Mouse (Mus musculus) cerebral cortex, adult 2 months (tissue): ENCODE results near the gene Anks4b.

Experiments used
- WGBS: fragments of 180-500 bp; shearing (Covaris S2); methylation state at CpG from one replicate; pipeline ENCODE4 v1.1.7; 2018; 5-methylcytosine and 5-hydroxymethylcytosine counted together

Anks4b gene

GRCm38 (mm10) chr7:120173603-120174244 lies at the start of gene Anks4b:
Gene Anks4b (plus strand): TSS chr7:120173858.
- WGBS, result 82% methylated on average over 10 of the region's 10 CpGs

DNA sequence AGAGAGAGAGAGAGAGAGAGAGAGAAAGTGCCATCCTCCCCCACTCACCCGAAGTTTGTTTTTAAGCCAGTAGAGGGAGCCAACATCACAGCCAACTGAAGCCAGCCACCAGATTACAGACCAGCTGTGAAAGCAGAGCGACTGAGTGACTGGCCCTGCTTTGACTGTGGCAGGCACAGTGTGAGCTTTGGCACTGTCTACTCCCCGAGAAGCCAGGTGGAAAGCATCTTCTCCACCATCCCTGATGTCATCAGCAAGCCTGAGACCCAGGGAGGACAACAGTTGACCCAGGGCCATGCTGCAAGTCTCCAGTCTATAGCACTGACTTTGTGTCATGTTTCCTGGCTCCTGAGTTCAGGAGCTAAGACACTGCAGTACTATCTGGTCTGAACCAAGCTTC lies 48.8 kb upstream of the Anks4b start:
- WGBS, result 5% methylated on average over 3 of the region's 3 CpGs

DNA sequence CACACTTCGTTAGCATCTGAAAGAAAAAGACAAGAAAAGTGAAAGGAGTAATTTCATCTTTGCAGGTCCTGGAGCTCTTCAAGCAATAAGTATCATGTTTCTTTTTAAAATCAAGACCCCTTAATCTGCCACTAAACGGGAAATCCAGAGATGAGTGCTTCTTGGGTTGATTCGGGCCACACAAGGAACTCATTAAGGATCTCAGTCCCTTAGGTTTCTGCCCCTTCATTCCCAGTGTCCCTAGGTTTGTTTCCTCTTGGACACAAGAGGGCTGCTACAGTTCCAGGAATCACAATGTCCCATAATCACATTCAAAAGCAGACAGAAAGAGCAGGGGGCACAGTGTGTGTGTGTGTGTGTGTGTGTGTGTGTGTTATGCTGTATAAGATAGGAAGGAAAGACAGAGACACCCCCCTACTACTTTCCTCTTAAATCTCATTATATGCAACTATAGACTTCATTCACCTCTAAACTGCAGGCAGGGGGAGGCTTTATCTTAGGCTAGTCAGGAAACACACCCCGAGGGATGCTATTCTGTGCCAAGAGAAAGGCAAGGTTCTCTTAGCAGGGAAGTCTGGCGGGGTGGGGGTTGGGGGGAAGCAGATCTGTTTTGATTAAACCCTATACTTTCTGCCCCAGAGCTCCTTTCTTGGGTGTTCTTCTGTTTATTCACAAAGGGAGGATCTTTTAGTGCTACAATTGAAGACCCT lies 46.5 kb upstream of the Anks4b start:
- WGBS, result 58% methylated on average over 5 of the region's 5 CpGs

- WGBS, result 80% methylated on average over 4 of the region's 4 CpGs
These were observed 46.0 kb upstream of the Anks4b start for GRCm38 (mm10) chr7:120127686-120128059.

DNA sequence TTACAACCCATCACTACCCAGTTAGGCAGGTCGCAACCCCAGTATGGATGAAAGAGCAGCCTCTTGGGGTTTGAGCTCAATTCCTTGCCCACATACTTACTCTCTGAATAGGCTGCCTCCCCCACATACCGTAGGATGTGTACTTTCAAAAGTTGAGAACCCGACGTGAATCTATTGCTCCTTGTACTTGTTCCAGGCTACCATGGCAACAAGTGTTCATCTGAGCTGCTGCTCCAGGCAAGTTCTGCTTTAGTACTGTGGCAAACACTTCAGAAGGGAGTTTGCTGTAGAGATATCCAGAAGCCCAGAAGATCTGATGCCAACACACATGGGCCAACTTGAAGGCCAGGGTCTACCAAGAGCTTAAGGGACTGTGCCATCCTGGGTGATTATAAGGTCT lies 44.7 kb upstream of the Anks4b start:
- WGBS, result 41% methylated on average over 4 of the region's 4 CpGs

DNA sequence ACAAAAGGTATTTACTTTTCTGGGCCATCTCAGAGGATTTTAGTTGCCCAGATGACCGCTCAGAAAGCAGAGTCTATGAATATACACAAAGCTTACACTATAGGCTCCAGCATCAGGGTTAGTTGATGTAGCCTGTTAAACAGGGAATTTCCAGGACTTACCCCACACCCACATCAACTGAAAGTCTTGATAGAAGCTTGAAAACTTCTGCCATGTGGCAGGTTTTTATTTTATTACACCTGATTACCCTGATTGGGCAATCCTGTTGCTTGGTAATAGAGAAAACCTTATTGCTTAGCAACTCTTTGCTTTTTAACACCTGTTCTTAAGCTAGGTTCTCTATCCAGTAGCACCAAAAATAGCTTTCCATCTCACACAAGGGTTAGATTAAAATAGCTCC lies 30.9 kb upstream of the Anks4b start:
- WGBS, result 88% methylated on average over 1 of the region's 1 CpGs

DNA sequence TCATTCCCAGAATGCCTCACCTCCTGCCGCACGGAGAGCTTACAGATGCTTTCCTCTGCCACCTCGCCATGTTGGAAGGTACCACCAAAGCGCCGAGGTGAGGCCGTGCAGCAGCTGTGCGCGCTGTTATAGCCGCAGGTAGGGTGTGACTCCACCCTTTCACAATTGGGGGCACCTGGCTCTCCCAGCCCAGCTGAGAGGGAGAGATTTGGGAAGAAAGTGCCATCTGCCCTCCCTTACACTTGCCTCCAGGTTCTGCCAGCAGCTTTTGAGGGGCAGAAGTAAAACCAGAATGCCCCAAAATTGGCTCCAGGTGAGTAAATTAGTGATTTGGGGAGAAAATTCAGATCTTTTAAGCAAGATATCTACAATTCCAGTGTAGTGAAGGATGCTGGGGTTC lies 28.5 kb upstream of the Anks4b start, which contains the start of gene Zp2:
TSS of gene Zp2 (minus strand) at position 101 of the 400 bp plus-strand sequence.
- WGBS, result 76% methylated on average over 9 of the region's 9 CpGs

- WGBS, result 65% methylated on average over 3 of the region's 3 CpGs
These were observed 23.4 kb upstream of the Anks4b start for GRCm38 (mm10) chr7:120150257-120150656.

GRCm38 (mm10) chr7:120150898-120151297 lies 22.8 kb upstream of the Anks4b start:
- WGBS, result 70% methylated on average over 2 of the region's 2 CpGs

- WGBS, result 14% methylated on average over 2 of the region's 2 CpGs
These were observed 16.7 kb upstream of the Anks4b start for GRCm38 (mm10) chr7:120156841-120157409.

DNA sequence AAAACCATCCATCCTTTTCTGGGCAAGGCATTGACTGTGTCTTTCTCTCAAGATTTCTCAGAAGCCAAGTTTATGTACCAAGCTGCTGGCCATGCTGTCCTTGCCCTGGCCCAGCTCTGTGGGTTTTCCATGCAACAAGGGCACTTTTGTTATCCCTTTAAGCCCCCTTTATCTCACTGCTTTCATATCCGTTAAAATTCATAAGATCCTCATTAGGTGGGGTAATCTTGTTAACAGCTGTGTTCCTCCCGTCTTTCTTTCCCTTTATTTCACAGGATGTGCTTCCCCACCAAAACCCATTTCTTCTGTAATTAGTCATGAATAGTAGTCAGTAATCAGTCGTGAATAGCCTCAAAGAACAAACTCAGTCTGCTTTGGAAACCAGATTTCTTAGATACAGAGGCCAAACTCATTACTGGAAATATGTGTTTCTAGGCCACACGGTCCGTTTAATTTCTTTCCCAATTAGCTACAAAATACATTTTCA lies 16.0 kb upstream of the Anks4b start:
- 47% methylated on average over 5 of the region's 5 CpGs for WGBS

- 53% methylated on average over 4 of the region's 4 CpGs for WGBS
These were observed 15.5 kb upstream of the Anks4b start for GRCm38 (mm10) chr7:120158121-120158613.

DNA sequence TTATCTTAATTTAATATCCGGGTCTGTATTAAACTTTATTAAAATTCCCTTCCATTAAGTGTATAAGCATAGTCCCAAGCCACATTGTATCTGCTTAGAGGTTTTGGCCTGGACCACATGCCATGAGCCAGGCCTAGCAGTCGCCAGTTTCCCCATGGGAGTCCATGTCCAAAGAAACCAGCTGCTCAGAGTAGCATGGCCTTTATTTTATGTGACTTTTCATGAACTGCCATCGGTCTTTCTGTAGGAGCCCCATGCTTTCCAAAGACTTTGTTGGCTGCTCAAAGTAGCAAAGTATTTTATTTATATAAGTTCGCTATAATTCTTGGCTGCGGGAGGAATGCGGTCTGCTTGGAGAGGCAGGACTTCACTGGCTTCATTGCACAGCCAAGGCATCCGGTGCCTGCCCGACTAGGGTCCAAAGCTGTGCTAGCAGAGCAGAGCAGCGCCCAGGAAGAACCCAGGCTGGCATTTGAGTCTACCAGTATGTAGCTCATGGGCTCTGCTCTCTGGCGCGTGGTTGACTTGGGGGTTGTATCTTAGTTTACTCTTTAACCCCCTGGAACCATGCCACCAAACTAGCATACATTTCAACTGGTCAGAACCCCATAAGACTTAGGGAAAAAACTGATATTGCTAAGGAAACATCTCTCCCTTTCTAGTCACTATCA lies 9.9 kb upstream of the Anks4b start:
- 87% methylated on average over 11 of the region's 11 CpGs for WGBS

DNA sequence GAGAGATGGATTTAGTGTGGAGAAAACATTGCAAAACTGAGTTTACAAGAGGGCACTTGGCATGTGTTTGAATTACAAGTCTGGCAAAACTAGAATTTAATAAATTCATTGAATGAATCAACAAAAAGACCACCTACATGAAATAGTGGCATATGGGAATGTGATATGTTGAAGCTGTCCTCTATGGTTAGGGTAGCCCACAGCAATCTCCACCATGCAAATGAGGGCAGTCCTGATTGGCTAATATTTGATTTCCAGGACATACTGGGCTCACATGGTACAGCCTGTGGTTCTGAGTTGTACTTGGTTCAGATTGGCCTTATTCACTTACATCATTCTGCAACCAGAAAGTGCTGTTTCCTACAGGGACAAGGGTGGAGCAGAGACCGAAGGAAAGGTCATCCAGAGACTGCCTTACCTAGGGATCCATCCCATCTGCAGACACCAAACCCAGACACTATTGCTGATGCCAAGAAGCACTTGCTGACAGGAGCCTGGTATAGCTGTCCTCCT lies 1.4 kb upstream of the Anks4b start:
- 94% methylated on average over 1 of the region's 1 CpGs for WGBS

DNA sequence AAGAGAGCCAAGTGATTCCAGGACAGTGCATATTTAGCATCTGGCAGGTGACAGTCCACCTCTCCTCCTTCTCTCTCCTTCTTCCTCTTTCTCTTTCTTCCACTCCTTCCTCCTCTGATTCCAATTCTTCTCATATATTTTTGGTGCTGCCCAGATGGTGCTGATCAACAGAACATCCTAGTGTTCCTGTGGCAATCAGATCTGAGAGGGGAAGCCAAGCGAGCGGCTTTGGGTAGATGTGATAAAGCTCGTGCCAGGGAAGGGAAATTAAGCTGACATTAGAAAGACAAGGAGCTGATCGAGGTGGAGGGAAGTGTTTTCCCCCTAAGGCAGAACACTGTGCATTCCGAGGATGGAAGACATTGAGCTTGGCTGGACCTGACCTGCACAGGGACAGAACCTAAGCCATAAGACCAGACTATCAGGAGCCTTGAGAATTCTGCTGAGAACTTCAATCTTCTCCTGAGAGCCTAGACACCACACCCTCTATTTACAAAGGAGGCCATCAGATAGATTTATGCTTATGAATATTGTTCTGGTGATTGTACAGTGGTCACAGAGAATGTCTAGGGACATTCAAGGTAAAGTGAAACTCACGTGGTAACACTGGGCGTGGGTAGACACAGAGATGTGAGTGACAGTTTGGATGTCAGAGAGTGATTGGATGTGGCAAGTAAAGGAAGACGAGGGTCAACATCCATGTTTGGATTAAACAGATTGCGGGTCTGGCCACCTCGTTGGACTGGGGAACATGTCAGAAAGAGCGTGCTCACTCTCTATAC lies 1.3 kb downstream of the Anks4b start:
- 73% methylated on average over 11 of the region's 11 CpGs for WGBS

GRCm38 (mm10) chr7:120177611-120178010 lies 4.0 kb downstream of the Anks4b start:
- WGBS, result 78% methylated on average over 3 of the region's 3 CpGs

- 34% methylated on average over 2 of the region's 2 CpGs for WGBS
These were observed 5.3 kb downstream of the Anks4b start for GRCm38 (mm10) chr7:120178935-120179334.

- 66% methylated on average over 5 of the region's 5 CpGs for WGBS
These were observed 6.9 kb downstream of the Anks4b start for GRCm38 (mm10) chr7:120180547-120180946.

- WGBS, result 75% methylated on average over 4 of the region's 4 CpGs
These were observed 8.0 kb downstream of the Anks4b start for GRCm38 (mm10) chr7:120181401-120182230.

GRCm38 (mm10) chr7:120188946-120189345 lies 15.3 kb downstream of the Anks4b start:
- 91% methylated on average over 5 of the region's 5 CpGs for WGBS
